Mouse (Mus musculus) spleen, postnatal 36 days (tissue): ENCODE results near the gene Rasa4.
"Not testable (repeated sequence)": the region's sequence is repeated elsewhere in the genome, so short reads cannot be mapped to it uniquely, and the experiment has no call there.

ENCODE experiments used
- DNase-seq, 2 experiments: peaks; one replicate each; pipeline ENCODE4 v3.0.0; 2022; ENCODE audit warnings: low spot score in 2 of 2, mixed read lengths in 1 of 2

The Rasa4 gene

GRCm38 (mm10) chr5:136083669-136084107 lies at the start of gene Rasa4:
Rasa4 (plus strand) TSS chr5:136083916.
- peak; percentile 93 to 96 for DNase-seq

- DNase-seq = no peak
These were observed 48.8 kb upstream of the Rasa4 start for GRCm38 (mm10) chr5:136034868-136035267.

- DNase-seq = no peak
These were observed 48.4 kb upstream of the Rasa4 start for GRCm38 (mm10) chr5:136035285-136035684.

GRCm38 (mm10) chr5:136036667-136037066 lies 47.0 kb upstream of the Rasa4 start:
- no peak for DNase-seq

- no peak for DNase-seq
These were observed 45.2 kb upstream of the Rasa4 start, which contains the start of gene Upk3b for GRCm38 (mm10) chr5:136038258-136039214. Upk3b (plus strand) TSS chr5:136038496.

GRCm38 (mm10) chr5:136040210-136040609 lies 43.5 kb upstream of the Rasa4 start:
- peak; percentile 27 to 40 for DNase-seq

DNA sequence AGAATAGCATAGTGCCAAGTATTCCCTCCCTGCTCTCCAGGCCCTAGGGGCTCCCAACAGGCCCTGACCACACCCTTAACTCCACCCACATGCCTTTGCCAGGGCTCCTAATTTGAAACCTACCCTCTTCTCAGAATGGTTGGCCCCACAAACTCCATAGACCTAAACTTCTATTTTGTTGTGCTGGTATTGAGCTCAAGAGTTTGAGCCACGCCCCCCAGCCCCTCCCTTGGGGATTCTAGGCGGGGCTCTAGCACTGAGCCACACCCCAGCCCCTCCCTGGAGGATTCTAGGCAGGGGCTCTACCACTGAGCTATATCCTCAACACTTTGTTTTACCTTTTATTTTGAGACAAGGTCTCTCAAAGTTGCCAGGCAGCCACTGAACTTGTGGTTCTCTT lies 42.5 kb upstream of the Rasa4 start:
- peak in 1 of 2 experiments; percentile 20 for DNase-seq

GRCm38 (mm10) chr5:136041666-136042065 lies 42.0 kb upstream of the Rasa4 start:
- no peak for DNase-seq

DNA sequence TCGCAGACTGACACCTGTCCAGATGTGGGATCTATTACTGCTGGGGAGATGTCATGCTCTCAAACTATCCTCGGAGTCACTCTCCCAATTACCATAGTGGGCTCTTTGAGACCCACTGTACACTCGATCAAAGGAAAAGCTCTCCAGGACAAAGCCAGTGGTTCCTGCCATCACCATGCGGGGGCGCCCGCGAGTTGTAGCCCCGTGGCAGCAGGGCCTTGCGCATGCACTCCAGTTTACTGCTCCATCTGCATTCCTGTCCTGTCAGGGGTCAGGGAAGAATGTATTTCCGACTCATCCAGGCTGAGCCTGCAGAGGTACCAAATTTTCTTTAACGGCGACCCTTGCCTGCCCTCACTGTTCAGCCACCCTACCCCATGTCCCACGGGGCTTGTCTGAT lies 38.9 kb upstream of the Rasa4 start:
- DNase-seq = no peak

DNA sequence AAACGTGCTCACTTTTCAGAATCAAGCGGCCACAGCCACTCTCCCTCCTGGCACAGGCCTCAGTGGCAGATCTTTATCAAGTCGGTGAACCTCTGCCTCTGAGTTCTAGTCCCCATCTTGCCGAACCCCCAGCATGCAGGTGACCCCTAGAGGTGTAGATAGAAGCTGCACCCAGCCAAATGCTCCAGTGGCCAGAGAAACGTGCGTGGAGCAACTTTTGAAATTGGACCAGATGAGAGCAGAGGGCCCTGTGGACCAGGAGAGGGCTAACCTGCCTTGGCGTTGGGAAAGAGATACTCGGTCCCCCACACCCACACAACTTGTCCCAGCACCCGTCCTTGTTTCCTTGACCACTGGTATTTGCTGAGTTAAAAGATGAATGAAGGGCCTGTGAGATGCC lies 38.3 kb upstream of the Rasa4 start:
- no peak for DNase-seq

DNA sequence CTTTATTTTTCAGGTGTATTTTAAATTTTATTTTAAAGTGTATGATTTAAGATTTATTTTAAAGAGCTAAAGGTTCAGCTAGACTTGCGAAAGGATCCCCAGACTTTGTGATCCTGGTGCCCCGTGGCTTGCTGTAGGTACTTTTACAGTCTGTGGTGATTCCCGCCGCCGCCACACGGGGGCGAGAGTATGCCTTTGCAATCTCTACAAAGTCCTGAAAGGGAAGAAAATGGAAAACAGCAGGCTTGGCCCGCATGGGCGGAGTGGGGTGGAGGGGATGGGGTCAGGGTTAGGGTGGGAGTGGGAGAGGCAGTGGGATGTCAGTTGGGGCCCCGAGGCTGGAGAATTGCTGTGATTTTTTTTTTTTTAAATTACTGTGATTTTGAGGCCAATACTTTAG lies 37.7 kb upstream of the Rasa4 start:
- peak; percentile 52 to 76 for DNase-seq

DNA sequence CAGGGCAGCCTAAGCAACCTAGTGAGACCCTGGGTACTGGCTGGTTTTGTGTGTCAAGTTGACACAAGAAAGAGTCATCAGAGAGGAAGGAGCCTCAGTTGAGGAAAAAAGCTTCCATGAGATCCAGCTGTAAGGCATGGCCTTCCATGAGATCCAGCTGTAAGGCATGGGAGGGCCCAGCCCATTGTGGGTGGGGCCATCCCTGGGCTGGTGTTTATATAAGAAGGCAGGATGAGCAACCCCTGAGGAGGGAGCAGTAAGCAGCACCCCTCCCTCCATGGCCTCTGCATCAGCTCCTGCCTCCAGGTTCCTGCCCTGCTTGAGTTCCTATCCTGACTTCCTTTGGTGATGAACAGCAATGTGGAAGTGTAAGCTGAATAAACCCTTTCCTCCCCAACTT lies 35.2 kb upstream of the Rasa4 start:
- not testable (repeated sequence) for DNase-seq

GRCm38 (mm10) chr5:136049926-136050325 lies 33.8 kb upstream of the Rasa4 start:
- no peak for DNase-seq

GRCm38 (mm10) chr5:136051231-136052085 lies 32.3 kb upstream of the Rasa4 start:
- DNase-seq = no peak

- DNase-seq = no peak
These were observed 30.7 kb upstream of the Rasa4 start for GRCm38 (mm10) chr5:136052861-136053655.

DNA sequence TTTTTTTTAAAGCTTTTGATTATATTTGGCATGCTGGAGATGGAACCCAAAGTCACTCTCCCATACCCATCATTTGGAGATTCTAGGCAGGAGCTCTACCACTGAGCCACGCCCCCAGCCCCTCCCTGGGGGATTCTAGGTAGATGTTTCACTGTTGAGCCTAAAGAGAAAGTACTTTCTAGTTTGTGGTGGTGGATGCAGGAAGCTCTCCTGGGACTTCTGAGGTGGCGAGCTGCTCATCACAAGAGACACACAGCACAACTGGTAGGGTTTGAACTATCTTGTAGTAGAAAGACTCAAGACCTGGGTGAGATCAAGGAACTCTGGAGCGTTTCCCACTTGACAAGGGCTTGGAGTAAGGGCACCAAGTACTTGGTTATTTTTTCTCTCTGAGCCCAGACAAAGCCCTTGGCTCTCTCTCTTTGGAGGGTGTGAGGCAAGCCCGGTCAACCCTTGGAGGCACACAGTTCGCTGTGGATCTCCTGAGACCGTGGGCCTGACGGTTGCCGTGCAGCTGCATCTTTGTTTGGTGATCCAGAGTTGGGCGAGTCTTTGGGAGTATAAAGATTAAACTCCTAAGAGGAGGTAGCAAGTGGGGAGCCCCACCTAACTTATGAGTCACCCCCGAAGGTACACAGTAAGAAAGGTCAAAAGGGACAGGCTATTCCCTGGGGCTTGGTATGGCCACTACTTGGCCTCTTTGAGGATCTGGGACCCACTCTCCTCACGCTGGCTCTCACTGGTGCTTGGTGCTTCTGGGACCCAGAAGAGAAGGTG lies 29.2 kb upstream of the Rasa4 start, which contains the start of gene Upk3bl:
Gene Upk3bl (plus strand): TSS at position 192 of the 777 bp plus-strand sequence.
- no peak for DNase-seq

DNA sequence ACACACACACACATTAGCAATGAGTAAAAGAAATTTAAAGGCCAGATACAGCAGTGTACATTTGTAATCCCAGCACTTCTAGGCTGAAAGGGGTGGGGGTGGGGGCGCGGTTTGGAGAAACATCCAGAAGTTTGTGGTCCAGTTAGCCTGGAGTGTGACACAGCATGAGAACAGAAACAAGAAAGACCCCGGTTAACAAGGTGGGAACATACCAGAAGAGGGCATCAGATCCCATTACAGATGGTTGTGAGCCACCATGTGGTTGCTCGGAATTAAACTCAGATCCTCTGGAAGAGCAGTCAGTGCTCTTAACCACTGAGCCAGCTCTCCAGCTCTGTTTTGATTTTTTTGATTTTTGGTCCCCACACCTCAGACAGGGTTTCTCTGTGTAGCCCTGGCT lies 27.7 kb upstream of the Rasa4 start:
- DNase-seq = no peak

DNA sequence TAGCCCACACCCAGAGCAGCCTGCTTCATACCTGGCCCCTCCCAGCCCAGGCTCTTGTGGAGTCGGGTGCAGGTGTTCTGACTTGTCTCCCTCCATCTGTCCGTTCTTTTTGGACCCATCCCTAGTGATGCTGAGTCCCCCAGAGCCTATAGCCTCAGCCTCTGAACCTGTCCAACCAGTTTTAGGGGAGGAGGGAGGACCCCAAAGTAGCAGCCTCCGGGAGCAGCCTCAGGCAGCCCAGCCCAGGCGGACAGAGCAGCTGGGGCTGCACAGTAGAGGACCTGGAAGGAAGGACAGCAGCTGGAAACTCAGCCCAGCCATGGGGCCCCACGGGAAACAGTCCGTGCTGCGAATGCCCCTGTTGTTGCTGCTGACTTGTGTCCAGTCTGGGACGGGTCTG lies 26.6 kb upstream of the Rasa4 start:
- no peak for DNase-seq

DNA sequence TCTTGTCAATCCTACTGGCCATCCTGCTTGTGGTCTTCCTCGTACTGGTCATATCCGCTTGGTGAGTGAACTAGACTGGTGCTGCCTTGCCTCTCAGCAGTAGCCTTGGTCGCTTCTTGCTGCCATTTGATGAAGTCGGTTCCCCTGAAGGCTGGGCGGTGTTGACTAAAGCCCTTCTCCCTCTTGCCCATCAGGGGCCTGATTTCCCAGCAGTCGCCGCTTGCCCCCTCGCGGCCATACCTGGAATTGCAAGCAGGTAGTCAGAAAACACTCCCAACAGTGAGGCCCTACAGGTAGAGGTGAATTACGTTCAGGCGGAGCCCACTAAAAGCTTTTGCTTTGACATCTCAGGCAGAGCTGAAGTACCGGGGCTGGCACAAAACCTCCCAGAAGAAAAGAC lies 22.1 kb upstream of the Rasa4 start:
- peak; percentile 58 to 70 for DNase-seq

GRCm38 (mm10) chr5:136063920-136064319 lies 19.8 kb upstream of the Rasa4 start:
- no peak for DNase-seq
